Mouse (Mus musculus) C2C12 (cell line): ENCODE measurements around the gene Ganc.

ENCODE experiments used
- CEBPB ChIP-seq: IDR thresholded peaks from one replicate; pipeline ENCODE4 v1.6.1; 2011; ENCODE audit warnings: low read depth, mild to moderate bottlenecking, control low read depth, moderate library complexity
- CTCF ChIP-seq: IDR thresholded peaks from one replicate; pipeline ENCODE4 v1.5.1; 2011; ENCODE audit not compliant: control insufficient read depth, insufficient read depth, insufficient read length
- USF1 ChIP-seq: IDR thresholded peaks from one replicate; pipeline ENCODE4 v1.6.1; 2011; ENCODE audit warnings: low read depth, mild to moderate bottlenecking, control low read depth, moderate library complexity

GRCm38 (mm10) chr2:120389376-120389775, 14.3 kb upstream of the Ganc start:
- TF ChIP-seq USF1, result no peak
- TF ChIP-seq CTCF, result no peak
- no peak for TF ChIP-seq CEBPB
